Mouse (Mus musculus) layer of hippocampus, adult 11-12 months (tissue): ENCODE data around the gene Rhox7a.
"Not testable (repeated sequence)": the region's sequence is repeated elsewhere in the genome, so short reads cannot be mapped to it uniquely, and the experiment has no call there.

Experiments used
- DNase-seq: peaks from one replicate; pipeline ENCODE4 v3.0.0; 2022; ENCODE audit warnings: low spot score

Rhox7a gene

GRCm38 (mm10) chrX:37831386-37831785, at the start of gene Rhox7a:
Gene Rhox7a (plus strand): TSS chrX:37831686.
- DNase-seq: not testable (repeated sequence)

DNA sequence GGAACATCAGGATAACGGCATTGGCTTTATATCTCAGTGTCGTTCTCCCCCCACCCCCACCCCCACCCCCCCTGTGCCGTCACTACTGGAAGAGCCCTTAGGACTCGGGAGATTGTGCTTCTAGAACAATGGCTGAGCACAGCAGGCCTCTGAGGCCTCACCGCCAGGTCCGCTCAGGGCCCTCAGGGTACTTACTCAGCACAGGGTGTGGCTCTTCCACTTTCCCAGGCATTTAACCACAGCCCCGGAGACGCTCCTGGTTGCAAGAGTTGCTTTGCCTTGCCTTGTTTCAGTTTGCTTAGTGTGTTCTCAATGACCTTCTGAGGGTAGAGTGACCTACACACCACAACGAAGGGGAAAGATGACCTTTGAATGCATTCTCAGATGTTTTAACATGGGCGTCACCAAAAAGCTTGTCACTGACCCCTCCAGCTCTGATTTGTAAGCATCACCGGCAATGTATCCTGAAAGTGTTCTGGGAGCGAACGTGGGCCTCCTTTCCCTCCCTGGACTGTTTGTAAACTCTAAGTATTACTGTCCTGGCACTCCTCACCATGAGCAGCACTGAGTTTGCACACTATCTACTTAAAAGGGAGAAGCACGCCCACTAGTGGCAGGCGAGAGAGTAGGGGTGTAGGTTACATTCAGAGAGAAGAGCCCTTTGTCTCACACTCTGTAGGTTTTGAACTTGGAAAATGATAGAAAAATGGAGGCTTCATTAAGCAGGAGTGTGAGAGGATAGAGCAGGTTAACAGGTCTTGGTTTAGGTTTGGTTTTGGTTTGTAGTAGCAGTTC, 24.0 kb upstream of the Rhox7a start:
- no peak for DNase-seq

- DNase-seq: no peak
Observed at GRCm38 (mm10) chrX:37809396-37809795, 22.1 kb upstream of the Rhox7a start.

DNA sequence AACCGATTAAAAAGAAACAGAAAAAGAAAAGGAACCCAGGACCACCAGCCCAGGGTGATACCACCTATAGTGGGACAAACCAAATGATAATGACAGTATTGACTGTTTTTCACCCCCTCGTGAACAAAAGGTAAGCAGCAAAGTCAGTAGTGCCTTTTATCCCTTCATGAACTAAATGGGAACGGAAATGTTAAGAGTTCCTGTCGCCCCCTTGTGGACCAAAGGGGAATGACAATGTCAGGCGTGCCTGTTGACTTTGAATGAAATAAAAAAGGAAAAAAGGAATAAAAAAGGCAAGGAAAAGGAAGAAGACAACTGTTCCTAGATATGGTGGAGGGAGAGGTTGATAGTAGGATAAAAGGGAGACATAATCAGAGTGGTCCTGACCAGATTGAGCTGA, 20.3 kb upstream of the Rhox7a start:
- peak; percentile 5 for DNase-seq

DNA sequence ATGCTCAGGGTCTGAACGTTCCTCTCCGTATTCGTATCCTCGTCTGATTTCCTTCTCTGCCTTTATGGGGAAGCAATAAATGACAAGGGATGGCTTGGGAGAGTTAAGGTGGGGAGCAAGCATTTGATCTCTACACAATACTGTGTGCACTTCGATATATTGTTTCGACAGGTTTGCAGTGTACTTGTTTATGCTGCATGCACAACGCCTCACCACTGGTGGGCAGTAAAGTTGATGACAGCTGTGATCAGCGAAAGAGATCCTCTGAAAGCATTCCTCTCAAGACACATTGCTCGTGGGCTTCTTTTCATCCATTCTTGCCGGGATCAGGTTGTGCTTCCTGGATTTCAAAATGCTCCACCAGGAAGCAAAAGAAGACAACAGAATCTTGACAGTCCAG, 15.8 kb upstream of the Rhox7a start:
- DNase-seq: no peak

DNA sequence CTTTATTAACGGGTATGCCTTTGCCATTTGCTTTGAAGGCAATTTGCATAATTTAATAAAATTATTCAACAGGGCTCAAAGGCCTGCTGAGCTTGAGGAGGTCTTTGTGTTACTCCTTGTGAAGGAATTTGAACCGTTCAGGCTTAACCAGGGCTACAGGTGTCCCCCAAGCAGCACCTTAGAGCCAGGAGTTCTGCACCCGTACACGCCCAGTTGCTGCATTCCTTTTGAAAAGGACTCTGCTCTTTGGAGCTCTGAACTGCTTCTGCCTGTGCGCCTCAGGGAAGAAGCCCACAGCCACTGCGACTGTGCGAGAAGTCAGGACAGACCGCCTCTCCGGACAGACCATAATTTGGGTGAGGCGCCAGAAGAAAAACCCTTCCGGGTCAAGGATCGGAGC, 4.9 kb upstream of the Rhox7a start, which contains the start of gene Rhox6:
Gene Rhox6, plus strand, starts transcription at position 301 of the 400 bp plus-strand sequence.
- DNase-seq: not testable (repeated sequence)

GRCm38 (mm10) chrX:37871641-37872040, 40.2 kb downstream of the Rhox7a start:
- no peak for DNase-seq

DNA sequence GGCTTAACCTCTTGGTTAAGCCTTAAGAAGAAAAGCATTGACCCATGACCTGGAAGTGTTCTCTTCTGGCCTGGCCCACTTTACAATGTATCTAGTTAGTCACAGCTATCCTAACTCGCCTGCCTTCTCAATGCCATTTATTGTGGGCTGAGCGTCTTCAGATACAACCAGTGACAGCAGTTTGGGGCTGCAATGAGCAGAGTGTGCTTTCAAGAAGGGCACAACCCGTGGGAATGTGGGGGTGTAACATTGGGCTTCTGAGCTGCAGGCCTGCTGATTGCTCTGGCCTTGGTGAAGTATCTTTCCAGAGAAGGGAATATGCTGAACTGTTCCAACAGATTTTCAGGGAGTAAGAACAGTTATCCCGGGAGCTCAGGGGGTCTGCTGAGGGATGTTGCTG, 47.4 kb downstream of the Rhox7a start, which contains the start of gene Rhox8:
Gene Rhox8, minus strand, starts transcription at position 101 of the 400 bp plus-strand sequence.
- DNase-seq: no peak
